Mouse (Mus musculus) gastrocnemius, adult 18-20 months (tissue): ENCODE data around the gene Mllt10. TPM values are rescaled to one million over a fixed set of nuclear protein-coding genes. Genes with fewer than 3 reads are reported as not detected.

Experiments used
- microRNA-seq: library from miRNA; unstranded; fragments of <30 nt; microRNA quantifications from one replicate; pipeline ENCODE4 v1.2.0, GENCODE M21; 2021
- total RNA-seq, 2 experiments: library from RNA; stranded (reverse); gene quantifications; 2 replicates each; pipeline ENCODE4 v1.2.3; 2021

Gene Mllt10
- total RNA-seq, 2 experiments from 2014 or later: 21.8 to 23.2 TPM

Small RNAs within 50 kb of the gene (microRNA-seq; reads per million reads assigned to microRNA genes)
- gene Gm23638: not detected
- not detected for gene Mir7655

Other genes starting within 250 kb of the Mllt10 start
- not detected for gene H2al2a, start 58.3 kb upstream of the Mllt10 start, total RNA-seq
- under 1 TPM; 0.34 to 0.64 TPM for gene A930004D18Rik, start 17.5 kb upstream of the Mllt10 start, total RNA-seq
- under 1 TPM; 0.07 to 0.12 TPM for gene Skida1, start 6.2 kb upstream of the Mllt10 start, total RNA-seq